Mouse (Mus musculus): ENCODE data around the gene Bcas1. TPM values are rescaled to one million over a fixed set of nuclear protein-coding genes. Genes with fewer than 3 reads are reported as not detected.

Bcas1 gene
- total and polyA plus RNA-seq, 3 experiments = 0.13 to 0.35 TPM; not detected in 1

- Histone ChIP-seq H3K36me3 (ENCODE audit: control insufficient read depth in 1 of 2, insufficient read depth in 2 of 2, low read length in 2 of 2) (peaks cover 0 to 10% of the 10 kb centered on the region in 2 experiments; a peak in 2 of 4 replicates), H3K4me3 (ENCODE audit: control insufficient read depth in 1 of 2, insufficient read depth in 1 of 2, low read depth in 2 of 2, low read length in 2 of 2) (peak overlapping the region; percentile 12 to 23; a peak in 3 of 4 replicates), H3K27ac (ENCODE audit: control insufficient read depth, low read depth, low read length) (no peak overlapping the region), H3K79me2 (ENCODE audit: control insufficient read depth, insufficient read depth, low read length, poor library complexity) (no peaks in the 10 kb centered on the region), H3K27me3 (ENCODE audit: control insufficient read depth in 1 of 2, insufficient read depth in 2 of 2, low read length in 2 of 2) (no peaks in the 10 kb centered on the region), H3K9ac (ENCODE audit: control insufficient read depth, low read depth, low read length, poor library complexity, severe bottlenecking) (peak overlapping the region; percentile 18; the same call in 1 of the 2 replicates), H3K9me3 (replicated peaks; ENCODE audit: insufficient read depth, low read length) (no peaks in the 10 kb centered on the region), H3K4me1 (ENCODE audit: control insufficient read depth in 1 of 2, insufficient read depth in 2 of 2, low read length in 2 of 2) (peaks cover 7 to 17% of the 10 kb centered on the region in 2 experiments)
- DNase-seq (ENCODE audit: low read depth, low spot score) = peak; percentile 21
- TF ChIP-seq GATA1 (IDR thresholded peaks at IDR 0.05; ENCODE audit: low read depth, low read length) (0 out of 2 replicates have a peak, but pooled peaks have one; percentile 5), RAD21 (IDR thresholded peaks at IDR 0.05; ENCODE audit: low read depth, low read length) (no peak)
Observed at GRCm38 (mm10) chr2:170321579-170321978, 106.1 kb downstream of the Bcas1 start.

GRCm38 (mm10) chr2:170319533-170320463, 107.8 kb downstream of the Bcas1 start:
- Histone ChIP-seq H3K27me3 (ENCODE audit: control insufficient read depth in 1 of 2, insufficient read depth in 2 of 2, low read length in 2 of 2) (peaks cover 0 to under 1% of the 10 kb centered on the region in 2 experiments; a peak in 1 of 4 replicates), H3K9ac (ENCODE audit: control insufficient read depth, low read depth, low read length, poor library complexity, severe bottlenecking) (peak overlapping the region; percentile 62), H3K4me1 (ENCODE audit: control insufficient read depth in 1 of 2, insufficient read depth in 2 of 2, low read length in 2 of 2) (peaks cover 7 to 17% of the 10 kb centered on the region in 2 experiments), H3K36me3 (ENCODE audit: control insufficient read depth in 1 of 2, insufficient read depth in 2 of 2, low read length in 2 of 2) (peaks cover 0 to 10% of the 10 kb centered on the region in 2 experiments; a peak in 2 of 4 replicates), H3K4me3 (ENCODE audit: control insufficient read depth in 1 of 2, insufficient read depth in 1 of 2, low read depth in 2 of 2, low read length in 2 of 2) (peak overlapping the region; percentile 58 to 66), H3K27ac (ENCODE audit: control insufficient read depth, low read depth, low read length) (peak overlapping the region; percentile 28; the same call in 1 of the 2 replicates), H3K9me3 (replicated peaks; ENCODE audit: insufficient read depth, low read length) (no peaks in the 10 kb centered on the region), H3K79me2 (ENCODE audit: control insufficient read depth, insufficient read depth, low read length, poor library complexity) (no peaks in the 10 kb centered on the region)
- DNase-seq (ENCODE audit: low read depth, low spot score) = peak; percentile 58
- TF ChIP-seq GATA1 (IDR thresholded peaks at IDR 0.05; ENCODE audit: low read depth, low read length) = peak; percentile 53
- no peak for TF ChIP-seq ZKSCAN1 (IDR thresholded peaks at IDR 0.05; ENCODE audit: low read depth, low read length)
- no peak for TF ChIP-seq E2F4 (IDR thresholded peaks at IDR 0.05; ENCODE audit: borderline replicate concordance, low read depth, low read length)
- TF ChIP-seq ETS1 (IDR thresholded peaks at IDR 0.05; ENCODE audit: low read depth, low read length) = no peak
- TF ChIP-seq UBTF (IDR thresholded peaks at IDR 0.05; ENCODE audit: borderline replicate concordance, insufficient read depth, low read depth, low read length) = no peak
- no peak for TF ChIP-seq BHLHE40 (IDR thresholded peaks at IDR 0.05; ENCODE audit: borderline replicate concordance, low read depth, low read length)
- TF ChIP-seq MAZ (IDR thresholded peaks at IDR 0.05; ENCODE audit: low read depth, low read length) = no peak
- no peak for TF ChIP-seq NRF1 (IDR thresholded peaks at IDR 0.05; ENCODE audit: insufficient read depth, low read depth, low read length, poor library complexity, severe bottlenecking)

Data from MEL (cell line).